Mouse (Mus musculus) telencephalon, adult 2 months (tissue): ENCODE data around the gene Pde9a.
A peak's percentile ranks its signal among the peaks of the same experiment; 100 is the strongest.

Experiments
- DNase-seq: peaks from one replicate; pipeline ENCODE4 v3.0.0-alpha.2; 2011; ENCODE audit warnings: low read depth, low spot score

The Pde9a gene

GRCm38 (mm10) chr17:31466854-31467253 lies 80.8 kb downstream of the Pde9a start:
- no peak for DNase-seq

- no peak for DNase-seq
These were observed 82.5 kb downstream of the Pde9a start for GRCm38 (mm10) chr17:31468496-31468895.

- DNase-seq = no peak
These were observed 84.9 kb downstream of the Pde9a start for GRCm38 (mm10) chr17:31470766-31471418.

GRCm38 (mm10) chr17:31474388-31474787 lies 88.4 kb downstream of the Pde9a start:
- DNase-seq = no peak

GRCm38 (mm10) chr17:31478606-31479005 lies 92.6 kb downstream of the Pde9a start:
- no peak for DNase-seq

- no peak for DNase-seq
These were observed 93.3 kb downstream of the Pde9a start for GRCm38 (mm10) chr17:31479108-31479844.

- DNase-seq = no peak
These were observed 100.7 kb downstream of the Pde9a start for GRCm38 (mm10) chr17:31486616-31487198.

GRCm38 (mm10) chr17:31487433-31488060 lies 101.5 kb downstream of the Pde9a start:
- no peak for DNase-seq

GRCm38 (mm10) chr17:31491355-31491754 lies 105.3 kb downstream of the Pde9a start:
- no peak for DNase-seq

GRCm38 (mm10) chr17:31492416-31492815 lies 106.4 kb downstream of the Pde9a start:
- DNase-seq = peak; percentile 68

GRCm38 (mm10) chr17:31494989-31495388 lies 109.0 kb downstream of the Pde9a start:
- no peak for DNase-seq

GRCm38 (mm10) chr17:31497726-31498125 lies 111.7 kb downstream of the Pde9a start:
- DNase-seq = no peak

GRCm38 (mm10) chr17:31499725-31500124 lies 113.7 kb downstream of the Pde9a start:
- DNase-seq = no peak

- DNase-seq = no peak
These were observed 114.4 kb downstream of the Pde9a start for GRCm38 (mm10) chr17:31500416-31500815.

- DNase-seq = no peak
These were observed 114.9 kb downstream of the Pde9a start for GRCm38 (mm10) chr17:31500908-31501307.

GRCm38 (mm10) chr17:31502261-31502927 lies 116.4 kb downstream of the Pde9a start:
- no peak for DNase-seq

GRCm38 (mm10) chr17:31503337-31503736 lies 117.3 kb downstream of the Pde9a start:
- DNase-seq = peak; percentile 29

GRCm38 (mm10) chr17:31503936-31504335 lies 117.9 kb downstream of the Pde9a start:
- DNase-seq = peak; percentile 32

GRCm38 (mm10) chr17:31505013-31505412 lies 119.0 kb downstream of the Pde9a start:
- no peak for DNase-seq

- no peak for DNase-seq
These were observed 120.3 kb downstream of the Pde9a start for GRCm38 (mm10) chr17:31506282-31506681.

- no peak for DNase-seq
These were observed 124.9 kb downstream of the Pde9a start for GRCm38 (mm10) chr17:31510944-31511343.
